In genomic region chr14:50945526-50945925, GRCm38 (mm10) we compare ENCODE assay signal across 7 mouse cellular contexts. TPM values are rescaled to one million over a fixed set of nuclear protein-coding genes. Genes with fewer than 3 reads are reported as not detected.
DNase-seq lines count a peak whose midpoint lies in the region; ATAC-seq and TF ChIP-seq lines count a peak whose summit lies in the region.
"Not testable (repeated sequence)": the region's sequence is repeated elsewhere in the genome, so short reads cannot be mapped to it uniquely, and the experiment has no call there.

No protein-coding gene starts in this region.

- H3K4me2 ChIP-seq in forebrain, embryonic 14.5 days (ENCODE audit: low read length), result peak overlapping the region; percentile 57
- peak overlapping the region; percentile 60 for H3K4me2 ChIP-seq in heart, embryonic 16.5 days (ENCODE audit: low read depth, low read length)
- peak overlapping the region; percentile 74 for H3K4me2 ChIP-seq in intestine, postnatal 0 days (replicated peaks; ENCODE audit: low read depth)
- peak overlapping the region; percentile 57 for H3K4me2 ChIP-seq in limb, embryonic 14.5 days (replicated peaks; ENCODE audit: low read depth, low read length, severe bottlenecking)
- peak overlapping the region; percentile 75 for H3K4me2 ChIP-seq in lung, embryonic 16.5 days (ENCODE audit: low read depth, low read length)
- H3K4me2 ChIP-seq in neural tube, embryonic 11.5 days (ENCODE audit: low read depth), result peak overlapping the region; percentile 52

- 45% methylated on average over 3 of the region's 3 CpGs for WGBS in embryonic facial prominence, embryonic 10.5 days
- 21% methylated on average over 3 of the region's 3 CpGs for WGBS in forebrain, embryonic 14.5 days
- WGBS in heart, embryonic 16.5 days, result 28% methylated on average over 3 of the region's 3 CpGs
- WGBS in intestine, postnatal 0 days, result 11% methylated on average over 3 of the region's 3 CpGs
- WGBS in limb, embryonic 14.5 days, result 11% methylated on average over 3 of the region's 3 CpGs
- WGBS in lung, embryonic 16.5 days, result 20% methylated on average over 3 of the region's 3 CpGs
- 34% methylated on average over 3 of the region's 3 CpGs for WGBS in neural tube, embryonic 11.5 days

- H3K27ac ChIP-seq in embryonic facial prominence, embryonic 10.5 days (replicated peaks); forebrain, embryonic 14.5 days (ENCODE audit: low read depth, low read length); heart, embryonic 16.5 days (ENCODE audit: low read length); limb, embryonic 14.5 days (replicated peaks; ENCODE audit: low read depth, low read length); neural tube, embryonic 11.5 days (ENCODE audit: low read depth, low read length): not testable (repeated sequence)
- H3K27ac ChIP-seq in intestine, postnatal 0 days (ENCODE audit: low read depth, low read length), result peak overlapping the region; percentile 90
- peak overlapping the region; percentile 95 for H3K27ac ChIP-seq in lung, embryonic 16.5 days (ENCODE audit: low read length)

- peak overlapping the region; percentile 59; the same call in 1 of the 2 replicates for H3K9ac ChIP-seq in forebrain, embryonic 14.5 days (ENCODE audit: low read length)
- H3K9ac ChIP-seq in heart, embryonic 16.5 days (ENCODE audit: low read length), result peak overlapping the region; percentile 76; the same call in 1 of the 2 replicates
- H3K9ac ChIP-seq in intestine, postnatal 0 days (ENCODE audit: low read depth, low read length); limb, embryonic 14.5 days (ENCODE audit: low read depth, low read length, severe bottlenecking): not testable (repeated sequence)
- H3K9ac ChIP-seq in lung, embryonic 16.5 days (ENCODE audit: low read length), result peak overlapping the region; percentile 72
- H3K9ac ChIP-seq in neural tube, embryonic 11.5 days (ENCODE audit: low read length), result peak overlapping the region; percentile 57; the same call in 1 of the 2 replicates

- DNase-seq in embryonic facial prominence, embryonic 10.5 days (ENCODE audit: low spot score); forebrain, embryonic 14.5 days (ENCODE audit: low spot score); limb, embryonic 14.5 days (ENCODE audit: low spot score); neural tube, embryonic 11.5 days (ENCODE audit: low spot score): not testable (repeated sequence)

- H3K9me3 ChIP-seq in embryonic facial prominence, embryonic 10.5 days; forebrain, embryonic 14.5 days (replicated peaks; ENCODE audit: control insufficient read depth, low read length); heart, embryonic 16.5 days (replicated peaks; ENCODE audit: control insufficient read depth, low read length); intestine, postnatal 0 days (ENCODE audit: control insufficient read depth); limb, embryonic 14.5 days (ENCODE audit: control insufficient read depth, low read length); lung, embryonic 16.5 days (ENCODE audit: control insufficient read depth, low read length); neural tube, embryonic 11.5 days (ENCODE audit: control insufficient read depth, low read length): not testable (repeated sequence)

- peaks cover 15% of the 10 kb centered on the region for H3K36me3 ChIP-seq in embryonic facial prominence, embryonic 10.5 days (replicated peaks)
- not testable (repeated sequence) for H3K36me3 ChIP-seq in forebrain, embryonic 14.5 days (ENCODE audit: control insufficient read depth, insufficient read depth, low read length); heart, embryonic 16.5 days (ENCODE audit: control insufficient read depth, insufficient read depth); intestine, postnatal 0 days (ENCODE audit: control insufficient read depth, insufficient read depth); limb, embryonic 14.5 days (ENCODE audit: control insufficient read depth, insufficient read depth, low read length); lung, embryonic 16.5 days (ENCODE audit: control insufficient read depth, insufficient read depth, low read length); neural tube, embryonic 11.5 days (ENCODE audit: control insufficient read depth, insufficient read depth, low read length)

- not testable (repeated sequence) for ATAC-seq in forebrain, embryonic 14.5 days; heart, embryonic 16.5 days (replicated peaks; ENCODE audit: extremely low read depth, insufficient read depth, low FRiP score); intestine, postnatal 0 days; limb, embryonic 14.5 days (ENCODE audit: low FRiP score, low read depth); lung, embryonic 16.5 days (ENCODE audit: low read depth); neural tube, embryonic 11.5 days (ENCODE audit: insufficient read depth, low FRiP score, low TSS enrichment)

- H3K4me3 ChIP-seq in embryonic facial prominence, embryonic 10.5 days, result peak overlapping the region; percentile 62
- peak overlapping the region; percentile 41 for H3K4me3 ChIP-seq in forebrain, embryonic 14.5 days (ENCODE audit: low read depth, low read length)
- peak overlapping the region; percentile 52 for H3K4me3 ChIP-seq in heart, embryonic 16.5 days (ENCODE audit: low read length)
- H3K4me3 ChIP-seq in intestine, postnatal 0 days (ENCODE audit: low read depth, low read length), result peak overlapping the region; percentile 58
- peak overlapping the region; percentile 47 for H3K4me3 ChIP-seq in limb, embryonic 14.5 days (replicated peaks; ENCODE audit: low read length)
- peak overlapping the region; percentile 64 for H3K4me3 ChIP-seq in lung, embryonic 16.5 days (ENCODE audit: low read length)
- H3K4me3 ChIP-seq in neural tube, embryonic 11.5 days (ENCODE audit: low read depth, low read length), result peak overlapping the region; percentile 38

- TF ChIP-seq POLR2A in limb, embryonic 14.5 days (IDR thresholded peaks at IDR 0.05; ENCODE audit: borderline replicate concordance, extremely low read depth, insufficient read depth, insufficient read length), result not testable (repeated sequence)

- not testable (repeated sequence) for H3K27me3 ChIP-seq in embryonic facial prominence, embryonic 10.5 days (replicated peaks; ENCODE audit: low read depth, poor library complexity, severe bottlenecking); forebrain, embryonic 14.5 days (replicated peaks; ENCODE audit: control insufficient read depth, insufficient read depth, low read length); heart, embryonic 16.5 days (ENCODE audit: control insufficient read depth, insufficient read depth, low read length); intestine, postnatal 0 days (replicated peaks; ENCODE audit: control insufficient read depth, insufficient read depth, low read length); limb, embryonic 14.5 days (ENCODE audit: control insufficient read depth, insufficient read depth, low read length); lung, embryonic 16.5 days (ENCODE audit: control insufficient read depth, insufficient read depth, low read depth, low read length); neural tube, embryonic 11.5 days (ENCODE audit: control insufficient read depth, insufficient read depth, low read length)

- not testable (repeated sequence) for TF ChIP-seq CTCF in intestine, postnatal 0 days (IDR thresholded peaks at IDR 0.05; ENCODE audit: low read depth)

- H3K4me1 ChIP-seq in embryonic facial prominence, embryonic 10.5 days, result peaks cover 11% of the 10 kb centered on the region; the same call in 1 of the 2 replicates
- H3K4me1 ChIP-seq in forebrain, embryonic 14.5 days (ENCODE audit: control insufficient read depth, insufficient read depth, low read length); heart, embryonic 16.5 days (ENCODE audit: control insufficient read depth, insufficient read depth, low read length); intestine, postnatal 0 days (replicated peaks; ENCODE audit: control insufficient read depth, insufficient read depth, low read length); limb, embryonic 14.5 days (ENCODE audit: control insufficient read depth, insufficient read depth, low read length); lung, embryonic 16.5 days (replicated peaks; ENCODE audit: control insufficient read depth, insufficient read depth, low read length); neural tube, embryonic 11.5 days (ENCODE audit: control insufficient read depth, insufficient read depth, low read length): not testable (repeated sequence)

RNA-seq across cellular contexts. Expression of gene Gm49342, which starts 1.2 kb away (rescaled TPM):
- not detected in 2 replicates for polyA plus RNA-seq in embryonic facial prominence, embryonic 10.5 days (2016; fragmentation: Nextera tagmentation; extraction: Ambion mirVana)
- 2.5 TPM in 1 of 2 replicates, not detected in the other for polyA plus RNA-seq in forebrain, embryonic 14.5 days (2014; fragmentation: Nextera tagmentation; extraction: Ambion mirVana)
- polyA plus RNA-seq in heart, embryonic 16.5 days (2015; fragmentation: Nextera tagmentation; extraction: Ambion mirVana), result not detected in 2 replicates
- polyA plus RNA-seq in intestine, postnatal 0 days (2015; fragmentation: Nextera tagmentation; extraction: Ambion mirVana), result not detected in 2 replicates
- 42.1 and 42.8 TPM in 2 replicates for polyA plus RNA-seq in limb, embryonic 14.5 days (2012; rRNA removed)
- polyA plus RNA-seq in limb, embryonic 14.5 days (2014; fragmentation: Nextera tagmentation; extraction: Ambion mirVana), result not detected in 2 replicates
- not detected in 2 replicates for polyA plus RNA-seq in lung, embryonic 16.5 days (2015; fragmentation: Nextera tagmentation; extraction: Ambion mirVana)
- polyA plus RNA-seq in neural tube, embryonic 11.5 days (2014; fragmentation: Nextera tagmentation; extraction: Ambion mirVana), result not detected in 2 replicates

RNA-seq across cellular contexts. Expression of gene Pnp2, which starts 10.3 kb away (rescaled TPM):
- 0.39 and 0.84 TPM in 2 replicates for polyA plus RNA-seq in embryonic facial prominence, embryonic 10.5 days (2016; fragmentation: Nextera tagmentation; extraction: Ambion mirVana)
- polyA plus RNA-seq in forebrain, embryonic 14.5 days (2014; fragmentation: Nextera tagmentation; extraction: Ambion mirVana), result 0.46 and 0.69 TPM in 2 replicates
- 0.31 and 0.43 TPM in 2 replicates for polyA plus RNA-seq in heart, embryonic 16.5 days (2015; fragmentation: Nextera tagmentation; extraction: Ambion mirVana)
- polyA plus RNA-seq in intestine, postnatal 0 days (2015; fragmentation: Nextera tagmentation; extraction: Ambion mirVana), result 32.3 and 32.5 TPM in 2 replicates
- 0.15 and 0.31 TPM in 2 replicates for polyA plus RNA-seq in limb, embryonic 14.5 days (2012; rRNA removed)
- 0.37 and 0.39 TPM in 2 replicates for polyA plus RNA-seq in limb, embryonic 14.5 days (2014; fragmentation: Nextera tagmentation; extraction: Ambion mirVana)
- polyA plus RNA-seq in lung, embryonic 16.5 days (2015; fragmentation: Nextera tagmentation; extraction: Ambion mirVana), result 0.46 and 0.88 TPM in 2 replicates
- 0.30 and 0.68 TPM in 2 replicates for polyA plus RNA-seq in neural tube, embryonic 11.5 days (2014; fragmentation: Nextera tagmentation; extraction: Ambion mirVana)

RNA-seq across cellular contexts. Expression of gene Pnp, which starts 14.6 kb away (rescaled TPM):
- 74.5 and 78.8 TPM in 2 replicates for polyA plus RNA-seq in embryonic facial prominence, embryonic 10.5 days (2016; fragmentation: Nextera tagmentation; extraction: Ambion mirVana)
- polyA plus RNA-seq in forebrain, embryonic 14.5 days (2014; fragmentation: Nextera tagmentation; extraction: Ambion mirVana), result 20.5 and 28.2 TPM in 2 replicates
- 32.0 and 36.9 TPM in 2 replicates for polyA plus RNA-seq in heart, embryonic 16.5 days (2015; fragmentation: Nextera tagmentation; extraction: Ambion mirVana)
- polyA plus RNA-seq in intestine, postnatal 0 days (2015; fragmentation: Nextera tagmentation; extraction: Ambion mirVana), result 138 and 143 TPM in 2 replicates
- 37.7 and 42.1 TPM in 2 replicates for polyA plus RNA-seq in limb, embryonic 14.5 days (2012; rRNA removed)
- polyA plus RNA-seq in limb, embryonic 14.5 days (2014; fragmentation: Nextera tagmentation; extraction: Ambion mirVana), result 52.4 and 52.6 TPM in 2 replicates
- 68.8 and 73.1 TPM in 2 replicates for polyA plus RNA-seq in lung, embryonic 16.5 days (2015; fragmentation: Nextera tagmentation; extraction: Ambion mirVana)
- 55.9 and 56.5 TPM in 2 replicates for polyA plus RNA-seq in neural tube, embryonic 11.5 days (2014; fragmentation: Nextera tagmentation; extraction: Ambion mirVana)

RNA-seq across cellular contexts. Expression of gene Pip4p1, which starts 14.9 kb away (rescaled TPM):
- 43.5 and 43.6 TPM in 2 replicates for polyA plus RNA-seq in embryonic facial prominence, embryonic 10.5 days (2016; fragmentation: Nextera tagmentation; extraction: Ambion mirVana)
- polyA plus RNA-seq in forebrain, embryonic 14.5 days (2014; fragmentation: Nextera tagmentation; extraction: Ambion mirVana), result 81.4 and 86.0 TPM in 2 replicates
- polyA plus RNA-seq in heart, embryonic 16.5 days (2015; fragmentation: Nextera tagmentation; extraction: Ambion mirVana), result 32.5 and 37.9 TPM in 2 replicates
- 51.2 and 51.4 TPM in 2 replicates for polyA plus RNA-seq in intestine, postnatal 0 days (2015; fragmentation: Nextera tagmentation; extraction: Ambion mirVana)
- polyA plus RNA-seq in limb, embryonic 14.5 days (2012; rRNA removed), result 82.3 and 122 TPM in 2 replicates
- 50.3 and 54.0 TPM in 2 replicates for polyA plus RNA-seq in limb, embryonic 14.5 days (2014; fragmentation: Nextera tagmentation; extraction: Ambion mirVana)
- polyA plus RNA-seq in lung, embryonic 16.5 days (2015; fragmentation: Nextera tagmentation; extraction: Ambion mirVana), result 47.1 and 48.4 TPM in 2 replicates
- 59.4 and 68.4 TPM in 2 replicates for polyA plus RNA-seq in neural tube, embryonic 11.5 days (2014; fragmentation: Nextera tagmentation; extraction: Ambion mirVana)

RNA-seq across cellular contexts. Expression of gene Apex1, which starts 20.8 kb away (rescaled TPM):
- 548 and 554 TPM in 2 replicates for polyA plus RNA-seq in embryonic facial prominence, embryonic 10.5 days (2016; fragmentation: Nextera tagmentation; extraction: Ambion mirVana)
- polyA plus RNA-seq in forebrain, embryonic 14.5 days (2014; fragmentation: Nextera tagmentation; extraction: Ambion mirVana), result 322 and 355 TPM in 2 replicates
- 118 and 126 TPM in 2 replicates for polyA plus RNA-seq in heart, embryonic 16.5 days (2015; fragmentation: Nextera tagmentation; extraction: Ambion mirVana)
- 71.0 and 74.1 TPM in 2 replicates for polyA plus RNA-seq in intestine, postnatal 0 days (2015; fragmentation: Nextera tagmentation; extraction: Ambion mirVana)
- 127 and 143 TPM in 2 replicates for polyA plus RNA-seq in limb, embryonic 14.5 days (2012; rRNA removed)
- polyA plus RNA-seq in limb, embryonic 14.5 days (2014; fragmentation: Nextera tagmentation; extraction: Ambion mirVana), result 218 and 219 TPM in 2 replicates
- polyA plus RNA-seq in lung, embryonic 16.5 days (2015; fragmentation: Nextera tagmentation; extraction: Ambion mirVana), result 171 and 177 TPM in 2 replicates
- polyA plus RNA-seq in neural tube, embryonic 11.5 days (2014; fragmentation: Nextera tagmentation; extraction: Ambion mirVana), result 330 and 340 TPM in 2 replicates

Comparison
In these comparisons a context has a peak if more than half of its experiments do, and no peak if none do; other contexts are left out.
1. RNA of gene Pnp2, which starts 10.3 kb away (polyA plus RNA-seq): 32.3 to 32.5 TPM in intestine, postnatal 0 days; 0.30 to 0.68 TPM in neural tube, embryonic 11.5 days, 0.46 to 0.88 TPM in lung, embryonic 16.5 days, 0.46 to 0.69 TPM in forebrain, embryonic 14.5 days, 0.31 to 0.43 TPM in heart, embryonic 16.5 days, 0.39 to 0.84 TPM in embryonic facial prominence, embryonic 10.5 days and 0.15 to 0.39 TPM in limb, embryonic 14.5 days; every median in the first group is over 10 times any median in the second.
2. Peak in every context shown above with its lines, with median percentiles within 50 percentile points of each other: H3K4me3 ChIP-seq and H3K4me2 ChIP-seq.